Mouse (Mus musculus) liver, embryonic 12.5 days (tissue): ENCODE results near the gene Stx6. TPM values are rescaled to one million over a fixed set of nuclear protein-coding genes. Genes with fewer than 3 reads are reported as not detected.

Source experiments
- ATAC-seq: fragments of 200-750 bp; cut with Nextera tagmentation; 2 replicates; pipeline ENCODE4 v1.8.0; 2017; ENCODE audit warnings: moderate number of reproducible peaks, mild to moderate bottlenecking, moderate library complexity
- H3K27ac ChIP-seq: fragments of 300-500 bp; sonication (generic); 2 replicates; pipeline ENCODE4 v1.5.1; 2016; ENCODE audit warnings: mild to moderate bottlenecking
- H3K27me3 ChIP-seq: fragments of 300-500 bp; sonication (generic); replicated peaks from 2 replicates; pipeline ENCODE4 v1.6.1; 2016; ENCODE audit warnings: mild to moderate bottlenecking, moderate library complexity
- H3K36me3 ChIP-seq: fragments of 300-500 bp; sonication (generic); 2 replicates; pipeline ENCODE4 v1.6.1; 2016; ENCODE audit warnings: mild to moderate bottlenecking, moderate library complexity
- H3K4me1 ChIP-seq: fragments of 300-500 bp; sonication (generic); 2 replicates; pipeline ENCODE4 v1.6.1; 2016
- H3K4me2 ChIP-seq: fragments of 300-500 bp; sonication (generic); 2 replicates; pipeline ENCODE4 v1.6.1; 2016; ENCODE audit warnings: mild to moderate bottlenecking, moderate library complexity
- H3K4me3 ChIP-seq: fragments of 300-500 bp; sonication (generic); 2 replicates; pipeline ENCODE4 v1.5.1; 2016; ENCODE audit warnings: mild to moderate bottlenecking, moderate library complexity
- H3K9ac ChIP-seq: fragments of 300-500 bp; sonication (generic); 2 replicates; pipeline ENCODE4 v1.6.1; 2016; ENCODE audit warnings: mild to moderate bottlenecking, moderate library complexity
- H3K9me3 ChIP-seq: fragments of 300-500 bp; sonication (generic); replicated peaks from 2 replicates; pipeline ENCODE4 v1.6.1; 2016; ENCODE audit warnings: mild to moderate bottlenecking, moderate library complexity
- WGBS: fragments of 180-500 bp; shearing (Covaris S2); methylation state at CpG from one replicate; pipeline ENCODE4 v1.1.7; 2016; ENCODE audit not compliant: insufficient replicate concordance; 5-methylcytosine and 5-hydroxymethylcytosine counted together
- polyA plus RNA-seq: library from polyadenylated mRNA; unstranded; fragments of >200 nt; fragmentation: Nextera tagmentation; extraction: Ambion mirVana; gene quantifications from 2 replicates; pipeline ENCODE4 v1.2.1, GENCODE M21; 2016

The Stx6 gene
- polyA plus RNA-seq, 1 experiment from 2014 or later = 21.8 TPM

- H3K4me1 ChIP-seq = peaks cover 15% of the 10 kb centered on the region
- no peak overlapping the region for H3K4me2 ChIP-seq
- no peaks in the 10 kb centered on the region for H3K27me3 ChIP-seq
- H3K4me3 ChIP-seq = no peak overlapping the region
- no peak overlapping the region for H3K9ac ChIP-seq
- no peaks in the 10 kb centered on the region for H3K9me3 ChIP-seq
- ATAC-seq = peak; percentile 36; the same call in 1 of the 2 replicates
- no peak overlapping the region for H3K27ac ChIP-seq
- H3K36me3 ChIP-seq = peaks cover 36% of the 10 kb centered on the region
- 37% methylated on average over 4 of the region's 4 CpGs for WGBS
Measured at GRCm38 (mm10) chr1:155201373-155201879, 42.9 kb downstream of the Stx6 start.

GRCm38 (mm10) chr1:155201914-155202313, 43.4 kb downstream of the Stx6 start:
- Histone ChIP-seq H3K27ac (no peak overlapping the region), H3K27me3 (no peaks in the 10 kb centered on the region), H3K9me3 (no peaks in the 10 kb centered on the region), H3K4me2 (no peak overlapping the region), H3K4me3 (no peak overlapping the region), H3K9ac (no peak overlapping the region), H3K36me3 (peaks cover 36% of the 10 kb centered on the region), H3K4me1 (peaks cover 15% of the 10 kb centered on the region)
- ATAC-seq = no peak
- WGBS = 82% methylated on average over 17 of the region's 17 CpGs

GRCm38 (mm10) chr1:155202472-155202871, 44.0 kb downstream of the Stx6 start:
- Histone ChIP-seq H3K4me1 (peaks cover 15% of the 10 kb centered on the region), H3K4me2 (no peak overlapping the region), H3K9me3 (no peaks in the 10 kb centered on the region), H3K9ac (no peak overlapping the region), H3K27ac (no peak overlapping the region), H3K36me3 (peaks cover 40% of the 10 kb centered on the region), H3K4me3 (no peak overlapping the region), H3K27me3 (no peaks in the 10 kb centered on the region)
- ATAC-seq = no peak
- 71% methylated on average over 5 of the region's 5 CpGs for WGBS

- H3K4me1 ChIP-seq = peaks cover 15% of the 10 kb centered on the region
- 87% methylated on average over 7 of the region's 7 CpGs for WGBS
- no peaks in the 10 kb centered on the region for H3K9me3 ChIP-seq
- H3K36me3 ChIP-seq = peaks cover 38% of the 10 kb centered on the region
- H3K4me2 ChIP-seq = no peak overlapping the region
- H3K27ac ChIP-seq = no peak overlapping the region
- H3K4me3 ChIP-seq = no peak overlapping the region
- no peak overlapping the region for H3K9ac ChIP-seq
- no peak for ATAC-seq
- no peaks in the 10 kb centered on the region for H3K27me3 ChIP-seq
Measured at GRCm38 (mm10) chr1:155203101-155203500, 44.6 kb downstream of the Stx6 start.

GRCm38 (mm10) chr1:155203954-155204353, 45.4 kb downstream of the Stx6 start:
- Histone ChIP-seq H3K9ac (no peak overlapping the region), H3K4me2 (no peak overlapping the region), H3K4me1 (peaks cover 15% of the 10 kb centered on the region), H3K27ac (no peak overlapping the region), H3K36me3 (peaks cover 35% of the 10 kb centered on the region), H3K9me3 (no peaks in the 10 kb centered on the region), H3K4me3 (no peak overlapping the region), H3K27me3 (no peaks in the 10 kb centered on the region)
- ATAC-seq = no peak
- WGBS = 88% methylated on average over 12 of the region's 12 CpGs

- Histone ChIP-seq H3K27ac (no peak overlapping the region), H3K4me3 (no peak overlapping the region), H3K9ac (no peak overlapping the region), H3K9me3 (no peaks in the 10 kb centered on the region), H3K4me2 (no peak overlapping the region), H3K4me1 (peaks cover 15% of the 10 kb centered on the region), H3K27me3 (no peaks in the 10 kb centered on the region), H3K36me3 (peaks cover 32% of the 10 kb centered on the region)
- WGBS = 82% methylated on average over 8 of the region's 8 CpGs
- no peak for ATAC-seq
Measured at GRCm38 (mm10) chr1:155204560-155205162, 46.1 kb downstream of the Stx6 start.

GRCm38 (mm10) chr1:155205311-155205710, 46.8 kb downstream of the Stx6 start:
- Histone ChIP-seq H3K9me3 (no peaks in the 10 kb centered on the region), H3K27me3 (no peaks in the 10 kb centered on the region), H3K4me3 (no peak overlapping the region), H3K4me2 (no peak overlapping the region), H3K4me1 (peaks cover 15% of the 10 kb centered on the region), H3K36me3 (peaks cover 32% of the 10 kb centered on the region), H3K9ac (no peak overlapping the region), H3K27ac (no peak overlapping the region)
- no peak for ATAC-seq
- 58% methylated on average over 7 of the region's 7 CpGs for WGBS

GRCm38 (mm10) chr1:155205822-155206660, 47.5 kb downstream of the Stx6 start:
- Histone ChIP-seq H3K4me3 (no peak overlapping the region), H3K36me3 (peaks cover 32% of the 10 kb centered on the region), H3K4me1 (peaks cover 16% of the 10 kb centered on the region), H3K27me3 (no peaks in the 10 kb centered on the region; the same call in 1 of the 2 replicates), H3K9me3 (no peaks in the 10 kb centered on the region), H3K4me2 (no peak overlapping the region), H3K9ac (no peak overlapping the region), H3K27ac (no peak overlapping the region)
- WGBS = 75% methylated on average over 19 of the region's 19 CpGs
- ATAC-seq = no peak

- H3K4me2 ChIP-seq = no peak overlapping the region
- no peak overlapping the region for H3K4me3 ChIP-seq
- H3K9me3 ChIP-seq = no peaks in the 10 kb centered on the region
- H3K36me3 ChIP-seq = peaks cover 16% of the 10 kb centered on the region
- H3K27ac ChIP-seq = no peak overlapping the region
- 78% methylated on average over 3 of the region's 3 CpGs for WGBS
- no peaks in the 10 kb centered on the region; the same call in 1 of the 2 replicates for H3K27me3 ChIP-seq
- no peak for ATAC-seq
- peaks cover 12% of the 10 kb centered on the region; the same call in 1 of the 2 replicates for H3K4me1 ChIP-seq
- no peak overlapping the region for H3K9ac ChIP-seq
Measured at GRCm38 (mm10) chr1:155207859-155208258, 49.3 kb downstream of the Stx6 start.

- peaks cover 19% of the 10 kb centered on the region; the same call in 1 of the 2 replicates for H3K4me1 ChIP-seq
- no peaks in the 10 kb centered on the region; the same call in 1 of the 2 replicates for H3K27me3 ChIP-seq
- H3K4me3 ChIP-seq = no peak overlapping the region
- no peak for ATAC-seq
- WGBS = 69% methylated on average over 11 of the region's 11 CpGs
- no peaks in the 10 kb centered on the region for H3K9me3 ChIP-seq
- no peak overlapping the region for H3K9ac ChIP-seq
- H3K36me3 ChIP-seq = peaks cover 7% of the 10 kb centered on the region; the same call in 1 of the 2 replicates
- H3K4me2 ChIP-seq = no peak overlapping the region
- no peak overlapping the region for H3K27ac ChIP-seq
Measured at GRCm38 (mm10) chr1:155210011-155210763, 51.7 kb downstream of the Stx6 start.

GRCm38 (mm10) chr1:155211017-155211416, 52.5 kb downstream of the Stx6 start:
- Histone ChIP-seq H3K9me3 (no peaks in the 10 kb centered on the region), H3K4me1 (peaks cover 19% of the 10 kb centered on the region; the same call in 1 of the 2 replicates)
- 55% methylated on average over 7 of the region's 7 CpGs for WGBS

More at GRCm38 (mm10) chr1:155211017-155211416, 52.5 kb downstream of the Stx6 start:
- H3K9ac ChIP-seq = no peak overlapping the region
- ATAC-seq = no peak
- H3K4me2 ChIP-seq = no peak overlapping the region
- no peak overlapping the region for H3K27ac ChIP-seq
- H3K4me3 ChIP-seq = no peak overlapping the region
- H3K36me3 ChIP-seq = peaks cover 7% of the 10 kb centered on the region; the same call in 1 of the 2 replicates
- H3K27me3 ChIP-seq = no peaks in the 10 kb centered on the region; the same call in 1 of the 2 replicates
